Mouse (Mus musculus) spleen, postnatal 10 days (tissue): Measurements from ENCODE around the gene Zfp969.
"Not testable (repeated sequence)": the region's sequence is repeated elsewhere in the genome, so short reads cannot be mapped to it uniquely, and the experiment has no call there.

ENCODE experiments used
- DNase-seq, 2 experiments: peaks; one replicate each; pipeline ENCODE4 v3.0.0; 2021 to 2022; ENCODE audit warnings: low spot score in 2 of 2

Gene Zfp969

DNA sequence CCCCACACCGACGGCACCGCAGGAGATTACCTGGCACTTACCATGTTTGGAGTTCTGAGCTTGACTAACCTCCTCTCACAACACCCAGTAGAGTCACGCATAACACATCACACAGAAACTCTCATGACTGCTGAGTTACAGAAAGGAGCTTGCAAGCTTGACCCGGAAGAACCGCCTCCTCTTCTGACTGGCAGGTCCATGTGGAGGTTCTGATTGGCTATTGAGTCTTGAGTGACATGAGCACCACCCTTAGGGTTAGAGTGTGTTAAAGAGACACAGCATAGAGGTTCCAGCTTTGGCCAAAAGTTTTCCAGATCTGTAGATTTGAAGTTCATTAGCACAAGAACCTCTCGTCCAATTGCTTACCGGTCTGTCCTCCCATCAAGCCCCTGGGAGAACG lies at the start of gene Zfp969:
Gene Zfp969 (minus strand): TSS at position 101 of the 400 bp plus-strand sequence.
- DNase-seq, result not testable (repeated sequence)

DNA sequence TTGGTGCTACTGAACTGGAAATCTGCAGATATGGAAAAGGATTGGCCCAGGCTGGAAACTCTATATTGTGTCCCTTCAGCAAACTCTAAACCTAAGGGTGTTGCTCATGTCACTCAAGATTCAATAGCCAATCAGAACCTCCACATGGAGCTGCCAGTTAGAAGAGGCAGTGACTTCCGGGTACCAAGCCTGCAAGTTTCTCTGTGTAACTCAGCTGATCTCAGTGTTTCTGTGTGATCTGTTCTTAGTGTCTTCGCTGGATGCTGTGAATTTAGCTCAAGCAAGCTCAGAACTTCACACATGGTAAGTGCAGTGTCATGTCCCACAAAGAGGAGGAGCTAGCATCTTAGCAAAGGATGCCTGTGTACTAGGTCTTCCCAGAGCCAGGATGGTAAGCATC lies 37.8 kb upstream of the Zfp969 start, which contains the start of gene Gm2007:
Gene Gm2007 (plus strand): TSS at position 301 of the 400 bp plus-strand sequence.
- not testable (repeated sequence) for DNase-seq

DNA sequence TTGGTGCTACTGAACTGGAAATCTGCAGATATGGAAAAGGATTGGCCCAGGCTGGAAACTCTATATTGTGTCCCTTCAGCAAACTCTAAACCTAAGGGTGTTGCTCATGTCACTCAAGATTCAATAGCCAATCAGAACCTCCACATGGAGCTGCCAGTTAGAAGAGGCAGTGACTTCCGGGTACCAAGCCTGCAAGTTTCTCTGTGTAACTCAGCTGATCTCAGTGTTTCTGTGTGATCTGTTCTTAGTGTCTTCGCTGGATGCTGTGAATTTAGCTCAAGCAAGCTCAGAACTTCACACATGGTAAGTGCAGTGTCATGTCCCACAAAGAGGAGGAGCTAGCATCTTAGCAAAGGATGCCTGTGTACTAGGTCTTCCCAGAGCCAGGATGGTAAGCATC lies 59.8 kb downstream of the Zfp969 start, which contains the start of gene Gm11007:
Gene Gm11007 (plus strand): TSS at position 301 of the 400 bp plus-strand sequence.
- not testable (repeated sequence) for DNase-seq
